Mouse (Mus musculus): Measurements from ENCODE around the gene Qsox1.

Qsox1 gene

GRCm38 (mm10) chr1:155747911-155748310, 64.8 kb downstream of the Qsox1 start:
- no peak for DNase-seq (ENCODE audit: low read depth, low spot score)

DNA sequence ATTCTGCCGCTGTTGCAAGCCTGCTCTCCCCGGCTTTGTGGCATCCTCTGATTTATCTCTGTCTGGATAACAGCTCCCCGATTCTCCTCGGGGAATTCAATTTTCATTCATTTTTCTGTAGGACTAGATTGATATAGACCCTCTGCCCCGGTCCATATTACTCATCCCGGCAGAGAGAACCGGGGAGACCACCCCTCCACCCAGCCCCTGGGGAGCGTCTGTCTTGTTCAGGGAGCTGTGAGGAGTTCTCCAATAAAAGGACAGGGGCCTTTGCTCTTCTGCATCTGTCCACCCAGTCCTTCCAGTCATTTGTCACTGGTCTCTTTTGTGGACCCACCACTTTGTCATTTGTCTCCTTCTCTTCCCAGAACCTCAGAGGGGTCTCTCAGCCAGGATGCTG, 65.7 kb downstream of the Qsox1 start:
- no peak for DNase-seq (ENCODE audit: low read depth, low spot score)

- no peak for DNase-seq (ENCODE audit: low read depth, low spot score)
Measured at GRCm38 (mm10) chr1:155742411-155743363, 70.0 kb downstream of the Qsox1 start.

- no peak for DNase-seq (ENCODE audit: low read depth, low spot score)
Measured at GRCm38 (mm10) chr1:155741988-155742387, 70.7 kb downstream of the Qsox1 start.

GRCm38 (mm10) chr1:155741378-155741945, 71.2 kb downstream of the Qsox1 start:
- DNase-seq (ENCODE audit: low read depth, low spot score), result no peak

GRCm38 (mm10) chr1:155740622-155741377, 71.9 kb downstream of the Qsox1 start:
- DNase-seq (ENCODE audit: low read depth, low spot score), result no peak

GRCm38 (mm10) chr1:155737809-155738383, 74.8 kb downstream of the Qsox1 start:
- DNase-seq (ENCODE audit: low read depth, low spot score), result no peak

DNA sequence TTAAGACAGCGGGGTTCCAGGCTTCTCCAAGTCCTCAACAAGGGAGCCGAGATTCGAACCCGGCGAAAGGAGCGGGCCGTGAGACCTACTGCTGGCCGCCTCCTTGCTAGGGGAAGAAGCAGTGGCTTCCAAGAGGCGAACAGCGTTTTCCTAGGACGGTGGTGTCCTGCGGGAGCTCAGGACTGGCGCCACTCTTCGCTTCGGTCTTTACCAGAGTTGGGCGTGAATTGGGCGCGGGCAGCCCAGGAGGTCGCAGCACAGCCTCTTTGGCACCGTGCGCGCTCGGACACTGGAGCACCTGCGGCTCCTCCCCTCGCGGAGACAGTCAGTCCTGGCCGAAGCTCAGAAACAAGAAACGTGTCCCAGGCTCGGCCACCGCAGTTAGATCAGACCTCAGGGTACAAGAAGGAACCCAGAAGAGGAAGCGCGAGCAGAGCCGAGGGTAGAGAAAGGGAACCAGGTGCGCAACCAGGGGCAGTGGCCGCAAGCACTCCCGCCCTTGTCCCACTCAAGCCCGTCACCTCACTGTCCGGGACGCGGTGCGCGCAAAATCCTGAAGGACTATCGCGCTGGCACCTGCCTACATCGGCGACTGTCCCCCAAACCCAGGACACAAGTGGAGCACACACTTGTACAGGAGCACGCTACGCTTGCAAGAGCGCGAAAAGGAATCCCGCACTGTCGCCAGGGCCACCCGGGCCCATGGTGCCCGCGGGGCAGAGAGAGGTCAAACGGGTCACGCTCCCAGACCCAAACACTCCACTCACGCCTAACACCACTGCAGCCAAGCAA, 75.5 kb downstream of the Qsox1 start:
- no peak for DNase-seq (ENCODE audit: low read depth, low spot score)

GRCm38 (mm10) chr1:155736096-155736825, 76.4 kb downstream of the Qsox1 start:
- DNase-seq (ENCODE audit: low read depth, low spot score), result no peak

- DNase-seq (ENCODE audit: low read depth, low spot score), result no peak
Measured at GRCm38 (mm10) chr1:155731156-155731555, 81.5 kb downstream of the Qsox1 start.

DNA sequence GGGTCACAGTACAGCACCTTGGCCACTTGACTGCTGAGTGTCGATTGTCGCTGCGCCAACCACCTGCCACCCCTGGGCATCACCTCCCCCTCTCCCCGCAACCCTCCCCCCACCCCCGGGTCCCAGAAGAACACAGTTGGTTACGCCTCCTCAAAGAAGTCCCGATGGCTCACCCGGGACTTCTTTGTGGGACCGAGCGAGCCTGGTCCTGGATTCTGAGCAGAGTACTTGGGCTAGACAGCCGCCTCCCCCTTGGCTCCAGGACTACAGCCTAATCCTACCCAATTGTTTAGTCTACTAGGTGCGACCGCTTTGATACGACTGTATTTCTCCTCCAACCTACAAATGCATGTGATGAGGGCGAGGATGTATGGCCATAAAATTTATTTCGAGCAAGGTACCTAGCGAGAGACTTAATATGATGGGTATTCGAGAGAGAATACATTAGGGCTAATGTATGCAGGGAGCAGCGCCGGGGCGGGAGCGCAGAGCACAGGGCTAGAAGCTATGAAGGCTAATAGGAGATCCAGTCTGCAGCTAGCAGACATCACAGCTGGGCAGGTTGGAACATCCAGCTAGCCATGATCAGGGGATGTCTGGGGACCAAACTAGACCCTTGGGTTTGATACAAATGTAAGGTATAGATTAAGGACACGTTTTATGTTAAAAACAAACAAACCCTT, 83.4 kb downstream of the Qsox1 start:
- no peak for DNase-seq (ENCODE audit: low read depth, low spot score)

- no peak for DNase-seq (ENCODE audit: low read depth, low spot score)
Measured at GRCm38 (mm10) chr1:155727830-155728229, 84.9 kb downstream of the Qsox1 start.
